Mouse (Mus musculus) hindbrain, embryonic 14.5 days (tissue): ENCODE measurements around the gene Gm11127. TPM values are rescaled to one million over a fixed set of nuclear protein-coding genes. Genes with fewer than 3 reads are reported as not detected.
A peak's percentile ranks its signal among the peaks of the same experiment; 100 is the strongest.
"Not testable (repeated sequence)": the region's sequence is repeated elsewhere in the genome, so short reads cannot be mapped to it uniquely, and the experiment has no call there.

ENCODE experiments used
- ATAC-seq: fragments of 200-750 bp; cut with Nextera tagmentation; 2 replicates; pipeline ENCODE4 v1.8.0; 2017; ENCODE audit warnings: moderate number of reproducible peaks, mild to moderate bottlenecking, moderate TSS enrichment, moderate library complexity; ENCODE audit not compliant: low FRiP score
- DNase-seq: peaks from one replicate; pipeline ENCODE4 v3.0.0-alpha.2; 2015; ENCODE audit warnings: low spot score
- H3K27ac ChIP-seq: fragments of 300-500 bp; sonication (generic); 2 replicates; pipeline ENCODE4 v1.5.1; 2014; ENCODE audit warnings: mild to moderate bottlenecking, moderate library complexity
- H3K27me3 ChIP-seq: fragments of 300-500 bp; sonication (generic); 2 replicates; pipeline ENCODE4 v1.6.1; 2014; ENCODE audit warnings: mild to moderate bottlenecking, low read length, mixed read lengths; ENCODE audit not compliant: control insufficient read depth, insufficient read depth
- H3K36me3 ChIP-seq: fragments of 300-500 bp; sonication (generic); replicated peaks from 2 replicates; pipeline ENCODE4 v1.6.1; 2014; ENCODE audit not compliant: control insufficient read depth, insufficient read depth
- H3K4me1 ChIP-seq: fragments of 300-500 bp; sonication (generic); replicated peaks from 2 replicates; pipeline ENCODE4 v1.6.1; 2014; ENCODE audit warnings: antibody characterized with exemption, low read length, mixed read lengths; ENCODE audit not compliant: control insufficient read depth, insufficient read depth
- H3K4me2 ChIP-seq: fragments of 300-500 bp; sonication (generic); replicated peaks from 2 replicates; pipeline ENCODE4 v1.6.1; 2014; ENCODE audit warnings: mild to moderate bottlenecking, moderate library complexity
- H3K4me3 ChIP-seq: fragments of 300-500 bp; sonication (generic); replicated peaks from 2 replicates; pipeline ENCODE4 v1.5.1; 2014; ENCODE audit warnings: mild to moderate bottlenecking, low read length
- H3K9ac ChIP-seq: fragments of 300-500 bp; sonication (generic); 2 replicates; pipeline ENCODE4 v1.6.1; 2014
- H3K9me3 ChIP-seq: fragments of 300-500 bp; sonication (generic); 2 replicates; pipeline ENCODE4 v1.6.1; 2016; ENCODE audit warnings: low read length; ENCODE audit not compliant: control insufficient read depth
- WGBS: fragments of 180-500 bp; shearing (Covaris S2); extraction: QIAGEN DNeasy Blood & Tissue Kit; methylation state at CpG from one replicate; pipeline ENCODE4 v1.1.7; 2014; 5-methylcytosine and 5-hydroxymethylcytosine counted together
- polyA plus RNA-seq: library from polyadenylated mRNA; unstranded; fragments of >200 nt; fragmentation: Nextera tagmentation; extraction: Ambion mirVana; gene quantifications from 2 replicates; pipeline ENCODE4 v1.2.1, GENCODE M21; 2014

Gm11127 gene
- 0.25 TPM in 1 of 2 replicates, not detected in the other for polyA plus RNA-seq

- not testable (repeated sequence) for H3K9me3 ChIP-seq, H3K36me3 ChIP-seq, H3K4me3 ChIP-seq, H3K4me2 ChIP-seq, ATAC-seq, DNase-seq, H3K9ac ChIP-seq, H3K27me3 ChIP-seq, H3K27ac ChIP-seq, H3K4me1 ChIP-seq
- WGBS: 57% methylated on average over 1 of the region's 1 CpGs
Measured at GRCm38 (mm10) chr17:36058362-36058761, at the start of gene Gm11127. Gene Gm11127 (minus strand): TSS chr17:36058371.

GRCm38 (mm10) chr17:36102091-36102490 is 43.9 kb upstream of the Gm11127 start:
- not testable (repeated sequence) for H3K9ac ChIP-seq, H3K9me3 ChIP-seq, H3K4me1 ChIP-seq, H3K27me3 ChIP-seq, H3K27ac ChIP-seq, H3K4me3 ChIP-seq, H3K4me2 ChIP-seq, H3K36me3 ChIP-seq, DNase-seq, ATAC-seq
- 84% methylated on average over 11 of the region's 12 CpGs for WGBS

- H3K27ac ChIP-seq, H3K4me1 ChIP-seq, H3K9me3 ChIP-seq, H3K9ac ChIP-seq, H3K36me3 ChIP-seq, H3K4me3 ChIP-seq, H3K4me2 ChIP-seq, ATAC-seq, DNase-seq, H3K27me3 ChIP-seq: not testable (repeated sequence)
- 51% methylated on average over 2 of the region's 2 CpGs for WGBS
Measured at GRCm38 (mm10) chr17:36099603-36100002, 41.4 kb upstream of the Gm11127 start.

- Histone ChIP-seq H3K36me3 (no peaks in the 10 kb centered on the region), H3K4me3 (no peak overlapping the region), H3K4me2 (no peak overlapping the region), H3K27me3 (no peaks in the 10 kb centered on the region), H3K9me3 (no peaks in the 10 kb centered on the region), H3K27ac (no peak overlapping the region), H3K9ac (no peak overlapping the region), H3K4me1 (no peaks in the 10 kb centered on the region)
- WGBS: 27% methylated on average over 3 of the region's 3 CpGs
- ATAC-seq (no peak), DNase-seq (no peak)
Measured at GRCm38 (mm10) chr17:36093936-36094335, 35.8 kb upstream of the Gm11127 start.

- H3K36me3 ChIP-seq, ATAC-seq, DNase-seq: not testable (repeated sequence)
Measured at GRCm38 (mm10) chr17:36092520-36092919, 34.3 kb upstream of the Gm11127 start.

GRCm38 (mm10) chr17:36091933-36092332 is 33.8 kb upstream of the Gm11127 start:
- H3K9me3 ChIP-seq, H3K27me3 ChIP-seq, H3K4me3 ChIP-seq, H3K4me1 ChIP-seq, H3K36me3 ChIP-seq, H3K27ac ChIP-seq, H3K4me2 ChIP-seq, ATAC-seq, DNase-seq, H3K9ac ChIP-seq: not testable (repeated sequence)
- no CpG with 5 or more reads among the region's 2 CpGs for WGBS

More at GRCm38 (mm10) chr17:36092520-36092919, 34.3 kb upstream of the Gm11127 start:
- H3K4me1 ChIP-seq, H3K27me3 ChIP-seq, H3K9ac ChIP-seq, H3K9me3 ChIP-seq, H3K4me2 ChIP-seq, H3K4me3 ChIP-seq, H3K27ac ChIP-seq: not testable (repeated sequence)

- peaks cover 25% of the 10 kb centered on the region for H3K27me3 ChIP-seq
- not testable (repeated sequence) for DNase-seq, H3K9me3 ChIP-seq, H3K36me3 ChIP-seq, H3K4me3 ChIP-seq, H3K4me2 ChIP-seq, H3K4me1 ChIP-seq, H3K27ac ChIP-seq, H3K9ac ChIP-seq, ATAC-seq
- WGBS: 81% methylated on average over 1 of the region's 1 CpGs
Measured at GRCm38 (mm10) chr17:36085976-36086375, 27.8 kb upstream of the Gm11127 start.

GRCm38 (mm10) chr17:36083870-36084451 is 25.8 kb upstream of the Gm11127 start:
- Histone ChIP-seq H3K27ac (no peak overlapping the region), H3K4me3 (peak overlapping the region; percentile 49), H3K27me3 (peaks cover 25% of the 10 kb centered on the region), H3K4me1 (0 out of 2 replicates have a peak, but pooled peaks cover 10% of the 10 kb centered on the region), H3K4me2 (peak overlapping the region; percentile 97), H3K36me3 (no peaks in the 10 kb centered on the region), H3K9ac (peak overlapping the region; percentile 60), H3K9me3 (no peaks in the 10 kb centered on the region)
- DNase-seq: no peak
- peak; percentile 40; the same call in 1 of the 2 replicates for ATAC-seq
- under 1% methylated on average over 42 of the region's 42 CpGs for WGBS

GRCm38 (mm10) chr17:36083266-36083869 is 25.2 kb upstream of the Gm11127 start:
- peaks cover 25% of the 10 kb centered on the region for H3K27me3 ChIP-seq
- H3K36me3 ChIP-seq: no peaks in the 10 kb centered on the region
- H3K4me3 ChIP-seq: peak overlapping the region; percentile 49
- no peaks in the 10 kb centered on the region for H3K9me3 ChIP-seq
- 0 out of 2 replicates have a peak, but pooled peaks cover 10% of the 10 kb centered on the region for H3K4me1 ChIP-seq
- DNase-seq: peak; percentile 37
- peak overlapping the region; percentile 97 for H3K4me2 ChIP-seq
- under 1% methylated on average over 45 of the region's 46 CpGs for WGBS
- no peak overlapping the region for H3K27ac ChIP-seq
- H3K9ac ChIP-seq: peak overlapping the region; percentile 60
- ATAC-seq: peak; percentile 64
